Mouse (Mus musculus): ENCODE results near the gene Creb3l2. TPM values are rescaled to one million over a fixed set of nuclear protein-coding genes. Genes with fewer than 3 reads are reported as not detected.

Gene Creb3l2
- polyA plus RNA-seq, 1 experiment: 0.01 TPM

DNA sequence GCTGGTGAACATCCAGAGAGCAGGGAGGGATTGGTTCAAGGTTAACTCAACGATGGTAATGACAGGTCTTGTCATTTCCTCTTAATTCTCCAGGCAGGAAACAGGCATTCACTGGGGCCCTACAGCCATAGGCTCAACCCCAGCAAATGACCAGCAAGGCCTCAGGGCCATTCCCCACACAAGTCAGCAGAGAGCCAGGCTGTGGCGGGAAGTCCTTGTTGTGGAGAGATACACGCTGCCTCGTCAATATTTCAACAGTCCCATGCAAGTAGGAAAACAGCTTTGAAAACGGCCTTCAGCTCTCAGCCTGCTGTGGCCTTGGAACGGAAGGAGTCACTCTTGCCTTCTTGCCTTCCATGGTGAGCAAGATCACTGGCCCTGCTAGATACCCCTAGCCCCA, 6.6 kb downstream of the Creb3l2 start:
- peaks cover 3% of the 10 kb centered on the region for H3K4me1 ChIP-seq (ENCODE audit: control insufficient read depth)

DNA sequence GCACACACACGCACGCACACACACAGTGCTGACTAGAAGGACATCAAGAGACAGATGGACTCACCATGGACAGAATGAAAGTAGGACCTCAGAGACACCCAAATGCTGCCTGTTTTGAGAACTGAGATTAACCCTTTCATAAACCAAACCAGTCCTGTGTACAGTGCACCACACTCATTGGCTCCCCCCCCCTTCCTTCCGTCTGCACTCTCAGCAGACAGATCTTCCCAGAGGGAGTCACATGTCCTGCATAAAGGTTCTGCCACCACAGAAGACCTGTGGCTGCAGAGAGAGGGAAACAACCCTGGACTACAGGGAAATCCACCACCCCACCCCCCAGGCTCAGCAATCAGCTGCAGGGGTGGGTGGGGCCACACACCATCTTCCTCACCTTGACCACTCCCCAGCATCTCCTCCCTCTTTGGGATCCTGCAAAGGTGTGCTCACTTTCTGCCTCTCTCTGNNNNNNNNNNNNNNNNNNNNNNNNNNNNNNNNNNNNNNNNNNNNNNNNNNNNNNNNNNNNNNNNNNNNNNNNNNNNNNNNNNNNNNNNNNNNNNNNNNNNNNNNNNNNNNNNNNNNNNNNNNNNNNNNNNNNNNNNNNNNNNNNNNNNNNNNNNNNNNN, 12.0 kb downstream of the Creb3l2 start:
- Histone ChIP-seq H3K4me3 (replicated peaks) (no peak overlapping the region), H3K9me3 (ENCODE audit: control insufficient read depth, low read length) (no peaks in the 10 kb centered on the region), H3K27me3 (ENCODE audit: control insufficient read depth) (no peaks in the 10 kb centered on the region), H3K4me1 (ENCODE audit: control insufficient read depth) (peaks cover 2% of the 10 kb centered on the region), H3K36me3 (ENCODE audit: control insufficient read depth) (no peaks in the 10 kb centered on the region; the same call in 1 of the 2 replicates)
- TF ChIP-seq GATA1 (IDR thresholded peaks at IDR 0.05; ENCODE audit: low read length): no peak
- TF ChIP-seq TAL1 (IDR thresholded peaks at IDR 0.05; ENCODE audit: low read length): no peak

More for the DNA sequence above, 6.6 kb downstream of the Creb3l2 start:
- TF ChIP-seq TAL1 (IDR thresholded peaks at IDR 0.05; ENCODE audit: low read length): no peak
- TF ChIP-seq GATA1 (IDR thresholded peaks at IDR 0.05; ENCODE audit: low read length): no peak
- Histone ChIP-seq H3K27me3 (ENCODE audit: control insufficient read depth) (peaks cover under 1% of the 10 kb centered on the region), H3K4me3 (replicated peaks) (no peak overlapping the region), H3K9me3 (ENCODE audit: control insufficient read depth, low read length) (no peaks in the 10 kb centered on the region), H3K36me3 (ENCODE audit: control insufficient read depth) (no peaks in the 10 kb centered on the region; the same call in 1 of the 2 replicates)

DNA sequence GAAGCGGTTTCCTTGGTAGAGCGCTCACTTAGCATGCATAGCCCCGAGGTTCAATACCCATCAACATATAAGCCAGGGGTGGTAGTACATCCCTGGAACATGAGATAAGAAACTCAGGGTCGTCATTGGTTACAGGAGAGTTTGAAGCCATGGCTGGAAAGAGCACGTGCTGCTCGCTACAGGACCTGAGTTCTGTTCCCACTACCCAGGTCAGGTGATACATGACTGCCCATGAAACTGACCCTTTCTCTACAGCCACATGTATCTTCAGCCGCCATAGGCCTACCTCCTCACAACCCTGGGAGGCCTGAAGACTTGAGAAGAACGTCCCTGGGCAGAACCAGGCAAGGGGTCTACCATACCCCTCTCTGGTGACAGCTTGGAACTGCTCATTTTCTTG, 13.0 kb downstream of the Creb3l2 start:
- H3K4me1 ChIP-seq (ENCODE audit: control insufficient read depth): peaks cover 2% of the 10 kb centered on the region
- TF ChIP-seq GATA1 (IDR thresholded peaks at IDR 0.05; ENCODE audit: low read length) (no peak), TAL1 (IDR thresholded peaks at IDR 0.05; ENCODE audit: low read length) (no peak)
- no peaks in the 10 kb centered on the region; the same call in 1 of the 2 replicates for H3K36me3 ChIP-seq (ENCODE audit: control insufficient read depth)
- H3K27me3 ChIP-seq (ENCODE audit: control insufficient read depth): no peaks in the 10 kb centered on the region
- no peaks in the 10 kb centered on the region for H3K9me3 ChIP-seq (ENCODE audit: control insufficient read depth, low read length)
- no peak overlapping the region for H3K4me3 ChIP-seq (replicated peaks)

DNA sequence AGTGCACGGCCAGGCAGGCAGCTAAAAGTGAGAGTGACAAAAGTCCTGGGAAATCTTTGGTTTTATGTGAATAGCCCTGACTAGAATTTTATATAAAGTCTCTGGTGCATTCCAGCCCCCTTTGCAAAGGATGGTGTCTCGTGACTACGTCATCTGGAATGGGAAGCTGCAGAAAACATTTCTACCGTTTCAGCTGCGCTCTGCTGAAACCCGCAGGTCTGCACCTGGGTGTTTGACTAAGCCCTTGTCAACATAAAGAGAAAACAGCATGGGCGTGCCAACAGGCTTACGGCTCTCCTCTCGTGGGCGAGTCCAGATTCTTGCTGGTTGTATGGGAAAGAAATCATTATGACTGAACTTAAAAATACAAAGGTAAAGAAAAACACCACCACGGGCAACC, 13.9 kb downstream of the Creb3l2 start:
- no peaks in the 10 kb centered on the region for H3K9me3 ChIP-seq (ENCODE audit: control insufficient read depth, low read length)
- H3K27me3 ChIP-seq (ENCODE audit: control insufficient read depth): no peaks in the 10 kb centered on the region
- no peaks in the 10 kb centered on the region; the same call in 1 of the 2 replicates for H3K36me3 ChIP-seq (ENCODE audit: control insufficient read depth)
- no peak for TF ChIP-seq TAL1 (IDR thresholded peaks at IDR 0.05; ENCODE audit: low read length)
- no peak for TF ChIP-seq GATA1 (IDR thresholded peaks at IDR 0.05; ENCODE audit: low read length)
- peaks cover 2% of the 10 kb centered on the region for H3K4me1 ChIP-seq (ENCODE audit: control insufficient read depth)
- H3K4me3 ChIP-seq (replicated peaks): no peak overlapping the region

DNA sequence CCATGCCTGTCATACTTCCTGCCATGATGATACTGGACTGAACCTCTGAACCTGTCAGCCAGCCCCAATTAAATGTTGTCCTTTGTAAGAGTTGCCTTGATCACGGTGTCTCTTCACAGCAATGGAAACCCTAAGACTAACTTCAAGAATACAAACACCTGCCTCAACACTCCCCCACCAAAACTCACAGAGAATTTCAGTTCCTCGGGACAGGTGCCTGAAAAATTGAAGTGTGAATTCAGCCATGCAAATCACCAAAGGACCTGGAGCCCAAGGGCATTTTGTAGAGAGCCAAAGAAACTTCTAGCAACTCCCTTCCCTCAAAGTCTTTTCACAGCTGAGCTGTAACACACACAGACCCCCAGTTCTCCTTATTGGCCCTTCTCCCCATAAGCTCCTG, 15.3 kb downstream of the Creb3l2 start:
- TF ChIP-seq TAL1 (IDR thresholded peaks at IDR 0.05; ENCODE audit: low read length) (no peak), GATA1 (IDR thresholded peaks at IDR 0.05; ENCODE audit: low read length) (no peak)
- no peaks in the 10 kb centered on the region; the same call in 1 of the 2 replicates for H3K36me3 ChIP-seq (ENCODE audit: control insufficient read depth)
- no peaks in the 10 kb centered on the region for H3K9me3 ChIP-seq (ENCODE audit: control insufficient read depth, low read length)
- no peaks in the 10 kb centered on the region for H3K27me3 ChIP-seq (ENCODE audit: control insufficient read depth)
- H3K4me3 ChIP-seq (replicated peaks): no peak overlapping the region
- peaks cover 2% of the 10 kb centered on the region for H3K4me1 ChIP-seq (ENCODE audit: control insufficient read depth)

DNA sequence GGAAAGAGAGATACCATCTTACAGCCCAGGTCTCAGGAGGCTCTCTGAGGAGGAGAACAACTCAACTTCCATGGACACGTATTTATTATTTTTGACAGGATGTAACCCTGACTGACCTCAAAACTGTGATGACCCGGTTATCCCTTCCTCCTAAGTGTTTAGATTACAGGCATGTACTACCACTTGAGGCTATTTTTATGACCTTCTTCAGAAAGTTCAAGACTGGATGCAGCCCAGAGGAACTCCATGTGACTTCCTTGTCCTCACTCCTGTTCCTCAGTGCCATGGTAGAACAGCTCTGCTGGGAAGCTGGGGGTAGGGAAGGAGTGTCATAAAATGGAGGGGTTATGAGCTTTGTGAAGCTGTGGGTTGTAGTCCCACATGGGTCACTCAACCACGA, 16.1 kb downstream of the Creb3l2 start:
- Histone ChIP-seq H3K9me3 (ENCODE audit: control insufficient read depth, low read length) (no peaks in the 10 kb centered on the region), H3K36me3 (ENCODE audit: control insufficient read depth) (no peaks in the 10 kb centered on the region; the same call in 1 of the 2 replicates), H3K4me3 (replicated peaks) (no peak overlapping the region), H3K27me3 (ENCODE audit: control insufficient read depth) (no peaks in the 10 kb centered on the region), H3K4me1 (ENCODE audit: control insufficient read depth) (peaks cover 2% of the 10 kb centered on the region)
- TF ChIP-seq TAL1 (IDR thresholded peaks at IDR 0.05; ENCODE audit: low read length) (no peak), GATA1 (IDR thresholded peaks at IDR 0.05; ENCODE audit: low read length) (no peak)

DNA sequence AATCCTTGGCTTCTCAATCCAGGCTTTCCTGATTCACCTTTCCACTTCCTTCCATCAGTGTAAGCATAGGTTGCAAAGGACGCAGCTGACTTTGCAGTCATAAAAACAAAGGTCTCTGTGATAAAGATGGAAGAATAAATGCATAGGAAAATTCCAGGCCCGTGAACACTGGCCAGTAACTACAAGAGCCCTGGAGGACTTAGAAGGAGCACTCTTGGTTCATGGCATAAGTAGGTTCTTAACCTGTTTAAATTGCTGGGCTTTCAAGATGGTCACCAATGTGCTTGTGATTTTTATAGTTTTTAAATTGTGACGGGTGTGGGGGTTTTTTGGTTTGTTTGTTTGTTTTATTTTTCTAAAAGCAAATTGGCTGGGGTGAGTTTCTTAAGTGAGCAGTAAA, 16.9 kb downstream of the Creb3l2 start:
- no peaks in the 10 kb centered on the region for H3K27me3 ChIP-seq (ENCODE audit: control insufficient read depth)
- TF ChIP-seq GATA1 (IDR thresholded peaks at IDR 0.05; ENCODE audit: low read length) (no peak), TAL1 (IDR thresholded peaks at IDR 0.05; ENCODE audit: low read length) (no peak)
- H3K36me3 ChIP-seq (ENCODE audit: control insufficient read depth): no peaks in the 10 kb centered on the region; the same call in 1 of the 2 replicates
- no peak overlapping the region for H3K4me3 ChIP-seq (replicated peaks)
- no peaks in the 10 kb centered on the region; the same call in 1 of the 2 replicates for H3K4me1 ChIP-seq (ENCODE audit: control insufficient read depth)
- no peaks in the 10 kb centered on the region for H3K9me3 ChIP-seq (ENCODE audit: control insufficient read depth, low read length)

DNA sequence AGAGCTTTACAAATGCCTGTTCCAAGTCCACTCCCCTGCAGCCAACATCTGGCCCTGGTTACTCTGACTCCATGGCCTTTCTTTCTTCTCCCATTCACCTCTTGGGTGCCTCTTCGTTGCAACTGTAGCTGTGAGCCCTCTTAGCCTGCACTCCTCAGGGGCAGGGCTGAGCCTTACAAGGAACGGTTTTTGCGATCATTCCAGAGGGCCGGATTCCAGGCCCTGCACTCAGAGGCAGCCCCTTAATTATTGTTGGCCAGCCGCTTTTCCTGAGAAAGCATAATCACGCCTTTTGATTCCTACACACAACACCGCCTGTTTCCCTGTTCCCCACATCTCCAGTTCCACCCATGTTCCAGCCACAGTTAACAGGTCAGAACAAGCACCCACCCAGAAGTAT, 17.6 kb downstream of the Creb3l2 start:
- no peak overlapping the region for H3K4me3 ChIP-seq (replicated peaks)
- no peaks in the 10 kb centered on the region for H3K27me3 ChIP-seq (ENCODE audit: control insufficient read depth)
- no peaks in the 10 kb centered on the region; the same call in 1 of the 2 replicates for H3K36me3 ChIP-seq (ENCODE audit: control insufficient read depth)
- no peaks in the 10 kb centered on the region for H3K9me3 ChIP-seq (ENCODE audit: control insufficient read depth, low read length)
- no peaks in the 10 kb centered on the region for H3K4me1 ChIP-seq (ENCODE audit: control insufficient read depth)
- TF ChIP-seq TAL1 (IDR thresholded peaks at IDR 0.05; ENCODE audit: low read length) (no peak), GATA1 (IDR thresholded peaks at IDR 0.05; ENCODE audit: low read length) (no peak)

DNA sequence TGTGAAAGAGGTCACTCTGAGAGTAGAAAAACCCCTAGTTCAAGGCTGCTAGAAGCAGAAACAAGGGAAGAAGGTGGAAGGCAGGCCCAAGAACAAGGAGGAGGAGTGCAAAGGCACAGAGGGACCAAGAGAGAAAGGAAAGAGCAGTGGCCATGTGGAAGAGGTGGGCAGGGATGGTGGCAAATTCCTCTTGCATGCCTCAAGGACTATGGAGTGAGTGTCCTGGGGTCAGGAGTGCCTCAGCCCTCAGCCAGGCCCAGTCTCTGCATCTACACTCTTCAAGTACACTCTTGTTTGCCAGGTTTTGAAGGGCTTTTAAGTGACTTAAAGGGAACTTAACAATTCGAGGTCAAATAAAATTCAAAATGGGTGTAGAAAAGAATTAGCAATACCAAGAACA, 18.6 kb downstream of the Creb3l2 start:
- TF ChIP-seq TAL1 (IDR thresholded peaks at IDR 0.05; ENCODE audit: low read length) (no peak), GATA1 (IDR thresholded peaks at IDR 0.05; ENCODE audit: low read length) (no peak)
- Histone ChIP-seq H3K4me3 (replicated peaks) (no peak overlapping the region), H3K9me3 (ENCODE audit: control insufficient read depth, low read length) (no peaks in the 10 kb centered on the region)

More for the DNA sequence above, 18.6 kb downstream of the Creb3l2 start:
- Histone ChIP-seq H3K4me1 (ENCODE audit: control insufficient read depth) (no peaks in the 10 kb centered on the region), H3K36me3 (ENCODE audit: control insufficient read depth) (no peaks in the 10 kb centered on the region; the same call in 1 of the 2 replicates), H3K27me3 (ENCODE audit: control insufficient read depth) (no peaks in the 10 kb centered on the region)
